Mouse (Mus musculus) kidney, postnatal 25 days (tissue): ENCODE data around the gene Psma1.

Experiments used
- DNase-seq, 2 experiments: peaks; one replicate each; pipeline ENCODE4 v3.0.0; 2021; ENCODE audit warnings: mixed read lengths in 2 of 2

Gene Psma1

DNA sequence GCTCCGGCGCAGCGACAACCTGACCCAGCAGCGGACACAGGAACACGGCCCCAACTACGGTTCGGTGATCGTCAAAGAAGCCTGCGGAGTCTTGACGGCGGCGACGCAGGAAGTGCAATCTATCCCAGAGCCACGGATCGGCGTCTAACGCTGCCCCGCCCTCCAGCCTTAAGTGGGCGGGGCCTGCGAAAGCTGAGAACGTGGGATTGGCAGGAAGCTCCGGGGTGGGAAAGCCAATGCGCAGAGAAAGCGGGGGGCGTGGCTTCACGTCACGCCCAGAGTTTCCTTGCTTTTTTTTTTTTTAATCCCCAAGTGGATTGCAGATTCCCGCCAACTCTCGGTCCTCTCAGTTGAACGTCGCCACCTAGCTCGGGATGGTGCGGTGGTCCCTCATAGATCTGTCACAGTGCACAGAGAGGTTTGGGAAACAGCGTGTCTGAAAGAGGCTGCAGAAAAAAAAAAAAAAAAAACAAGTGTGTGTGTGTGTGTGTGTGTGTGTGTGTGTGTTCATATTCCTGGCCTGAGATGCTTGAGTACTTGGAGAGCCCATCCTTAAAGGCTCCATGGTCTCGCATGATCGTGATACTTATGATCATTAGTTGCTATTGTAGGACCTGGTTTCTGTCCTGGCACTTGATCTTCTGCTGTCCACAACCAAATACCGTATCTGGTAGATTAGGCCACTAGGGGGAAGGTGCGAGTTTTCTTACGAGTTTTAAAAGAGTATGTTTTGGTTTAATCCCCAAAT is at the start of gene Psma1:
TSS of gene Psma1 (minus strand) at position 114 of the 748 bp plus-strand sequence.
- peak; percentile 98 for DNase-seq

DNA sequence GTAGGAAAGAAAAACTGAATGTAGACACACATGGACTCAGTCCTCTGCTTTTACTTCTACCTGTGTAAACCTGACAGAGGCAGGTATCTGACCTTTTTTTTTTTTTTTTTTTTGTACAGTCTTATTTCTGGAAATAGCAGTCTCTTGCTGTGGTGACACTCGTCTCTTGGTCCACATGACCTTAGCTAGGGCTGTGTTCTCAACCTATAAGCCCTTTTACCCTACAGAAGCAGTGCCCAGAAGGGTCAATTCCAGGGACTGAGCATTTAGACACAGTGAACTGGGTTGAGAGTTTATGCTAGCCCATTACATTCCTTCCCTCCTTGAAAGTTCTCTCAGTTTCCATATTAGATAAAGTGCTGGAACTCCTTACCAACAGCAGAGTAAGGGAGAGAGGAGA is 47.6 kb upstream of the Psma1 start:
- DNase-seq = no peak

GRCm38 (mm10) chr7:114322531-114323441 is 46.9 kb upstream of the Psma1 start:
- peak; percentile 41 to 81 for DNase-seq

DNA sequence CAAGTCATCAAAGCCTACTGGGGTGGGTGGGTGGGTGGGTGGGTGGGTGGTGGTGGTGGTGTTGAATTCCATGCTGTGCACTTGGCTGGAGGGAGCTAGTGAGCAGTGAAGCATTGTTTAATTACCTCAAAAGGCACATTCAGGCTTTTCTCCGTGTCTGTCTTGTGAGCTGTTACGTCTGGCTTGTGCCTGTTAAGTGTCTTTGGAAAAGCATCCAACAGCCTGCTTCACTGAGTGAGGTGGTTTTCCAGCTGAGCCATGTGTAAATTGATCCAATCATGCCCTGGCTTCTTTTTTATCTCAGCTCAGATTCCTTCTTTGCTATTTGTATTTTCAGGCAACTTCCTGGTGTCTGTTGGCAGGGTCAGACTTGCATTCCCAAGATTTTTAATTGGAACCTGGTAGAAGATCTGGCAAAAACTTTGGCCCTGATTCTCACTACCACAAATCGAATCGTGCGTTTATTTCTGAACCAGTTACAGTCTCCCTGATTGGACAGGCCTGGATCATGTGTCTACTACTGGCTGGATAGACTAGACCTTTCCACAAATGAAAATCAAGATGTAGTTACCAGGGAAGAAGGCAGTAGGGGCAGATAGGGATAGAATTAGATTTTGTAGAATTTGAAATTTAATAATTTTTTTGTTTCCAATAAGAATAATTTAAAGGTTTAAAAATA is 45.9 kb upstream of the Psma1 start:
- DNase-seq = no peak

DNA sequence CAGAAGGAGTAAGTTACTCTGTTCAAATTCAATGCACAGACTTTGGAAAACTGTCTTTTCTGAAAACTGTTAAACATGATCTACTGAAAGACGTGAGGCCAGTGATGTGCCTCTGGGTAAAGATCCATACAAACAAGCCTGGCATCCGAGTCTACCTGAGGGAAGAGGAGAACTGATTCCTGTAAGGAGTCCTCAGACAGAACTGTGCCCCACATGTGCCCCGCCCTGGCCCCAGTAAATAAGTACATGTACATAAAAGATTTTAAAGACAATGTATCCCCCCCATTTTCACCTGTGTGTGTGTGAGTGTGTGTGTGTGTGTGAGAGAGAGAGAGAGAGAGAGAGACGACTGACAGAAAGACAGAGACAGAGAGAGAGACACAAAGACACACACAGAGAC is 42.0 kb upstream of the Psma1 start:
- DNase-seq = no peak

GRCm38 (mm10) chr7:114317389-114317792 is 41.5 kb upstream of the Psma1 start:
- peak; percentile 10 to 59 for DNase-seq

DNA sequence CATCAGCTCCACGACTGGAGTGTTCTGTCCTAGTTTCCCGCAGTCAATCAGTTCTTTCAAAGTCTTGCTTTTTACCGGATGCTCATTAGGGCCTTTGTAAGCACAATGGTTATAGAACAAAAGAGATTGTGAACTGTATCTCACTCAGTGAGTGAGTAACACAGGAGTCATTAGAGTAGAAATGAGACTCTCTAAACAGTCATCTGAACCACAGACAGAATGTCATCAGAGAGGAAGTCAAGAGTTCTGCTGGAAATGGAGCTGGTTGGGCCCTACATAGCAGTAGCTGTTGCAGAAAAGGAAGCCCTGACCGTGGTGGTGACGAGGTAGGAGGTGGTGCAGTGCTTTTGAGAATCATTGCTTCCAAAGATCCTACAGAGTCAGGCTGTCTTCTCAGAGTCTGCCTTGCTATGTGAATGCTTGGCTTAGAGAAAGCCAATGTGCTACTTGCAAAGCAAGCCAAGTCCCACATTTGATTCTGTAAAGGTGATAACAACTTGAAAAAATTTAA is 40.5 kb upstream of the Psma1 start:
- DNase-seq = no peak

DNA sequence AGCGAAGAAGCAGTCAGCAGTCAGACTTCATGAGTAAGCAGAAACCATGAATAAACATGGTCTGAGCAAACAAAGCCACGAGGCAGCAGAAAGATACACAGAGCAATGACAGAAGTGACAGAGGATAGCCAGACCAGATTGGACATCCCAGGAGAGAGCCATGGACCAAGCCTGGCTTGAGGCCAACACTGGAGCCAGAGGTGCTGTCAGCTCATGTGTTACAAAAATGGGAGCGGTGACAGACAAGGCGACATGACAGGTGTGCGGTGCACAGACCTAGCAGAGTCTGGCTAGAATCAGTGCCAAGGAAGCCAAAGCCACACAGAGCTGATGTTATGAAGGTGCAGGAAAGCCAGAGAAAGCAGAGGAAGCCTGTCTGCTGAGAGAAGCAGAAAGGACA is 35.3 kb upstream of the Psma1 start:
- peak in 1 of 2 experiments; percentile 44 for DNase-seq

- no peak for DNase-seq
Measured at GRCm38 (mm10) chr7:114309020-114309419, 33.1 kb upstream of the Psma1 start.

DNA sequence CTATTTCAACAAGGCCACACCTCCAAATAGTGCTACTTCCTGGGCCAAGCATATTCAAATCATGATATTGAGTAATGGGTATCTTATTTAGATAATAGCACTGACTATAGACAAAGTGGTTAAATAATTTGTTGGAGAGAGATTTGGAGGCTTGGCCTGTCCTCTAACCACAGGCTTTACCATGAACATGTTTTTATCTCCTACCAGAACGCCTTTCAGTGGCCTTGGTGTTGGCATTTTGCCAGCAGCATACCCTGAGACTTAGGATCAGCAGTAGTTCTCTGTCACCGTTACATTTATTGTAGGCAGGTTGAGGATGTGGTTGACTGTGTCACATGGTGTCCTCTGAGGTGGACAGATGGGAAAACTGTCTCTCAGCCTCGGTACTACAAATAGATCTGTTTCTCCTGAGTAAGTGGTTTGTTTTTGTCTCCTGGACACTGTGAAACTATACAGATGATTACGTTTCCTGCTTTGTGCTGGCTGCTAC is 25.4 kb upstream of the Psma1 start:
- no peak for DNase-seq

DNA sequence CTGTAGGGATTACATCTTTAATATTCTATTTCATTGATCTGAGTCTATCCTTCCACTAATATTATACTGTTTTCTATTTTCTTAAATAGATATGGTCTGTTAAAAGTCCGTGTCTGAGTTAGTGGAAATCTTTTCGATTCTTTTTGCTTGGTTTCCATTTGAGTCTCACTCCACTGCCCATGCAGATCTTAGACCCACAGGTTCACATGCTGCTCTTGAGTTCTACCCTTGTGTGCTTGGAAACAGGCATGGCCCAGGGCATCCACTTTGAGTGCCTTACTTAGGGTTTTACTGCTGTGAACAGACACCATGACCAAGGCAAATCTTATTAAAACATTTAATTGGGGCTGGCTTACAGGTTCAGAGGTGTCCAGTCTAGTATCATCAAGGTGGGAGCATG is 24.9 kb upstream of the Psma1 start:
- no peak for DNase-seq

GRCm38 (mm10) chr7:114299247-114299646 is 23.3 kb upstream of the Psma1 start:
- DNase-seq = no peak

GRCm38 (mm10) chr7:114294698-114295097 is 18.8 kb upstream of the Psma1 start:
- DNase-seq = no peak

DNA sequence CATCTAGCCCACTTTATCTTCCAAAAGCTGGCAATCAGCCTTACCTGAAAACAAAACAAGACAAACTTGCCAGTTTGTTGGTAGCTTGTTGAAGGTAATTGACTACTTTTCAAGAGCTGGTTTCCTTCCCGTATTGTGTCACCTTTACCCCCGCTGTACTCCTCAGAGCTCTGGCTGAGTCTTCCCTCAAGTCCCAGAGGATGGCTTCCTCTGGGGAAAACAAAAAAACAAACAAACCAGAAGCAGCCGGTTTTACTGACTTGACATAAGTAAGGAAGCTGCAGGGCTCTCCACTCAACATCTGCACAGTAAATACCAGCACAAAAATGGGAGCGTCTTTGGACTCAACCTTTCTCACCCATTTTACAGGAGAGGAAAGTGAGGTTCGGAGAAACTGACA is 18.0 kb upstream of the Psma1 start:
- no peak for DNase-seq

DNA sequence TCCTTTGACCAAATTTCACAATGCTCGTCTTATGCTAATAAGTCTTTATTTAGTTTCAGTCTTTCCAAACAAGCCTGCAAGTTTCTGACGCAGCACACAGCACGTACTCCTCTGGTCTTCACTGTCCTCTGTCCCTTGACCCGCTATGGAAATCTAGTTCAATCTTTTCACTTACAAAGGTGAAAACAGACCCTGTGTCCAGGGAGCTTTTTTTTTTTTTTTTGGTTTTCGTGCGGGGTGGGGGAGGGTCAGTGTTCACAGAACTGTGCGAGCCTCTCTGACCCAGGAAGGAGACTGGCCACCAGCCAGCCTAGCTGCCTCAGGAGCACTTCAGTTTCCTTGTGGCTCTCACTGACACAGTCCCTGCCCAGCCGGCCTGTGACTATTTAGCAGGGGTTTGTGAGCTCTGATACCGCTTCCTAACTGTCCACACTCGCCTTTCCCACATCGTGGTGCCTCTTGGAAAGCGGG is 16.6 kb upstream of the Psma1 start:
- peak; percentile 94 for DNase-seq

GRCm38 (mm10) chr7:114291461-114292335 is 15.8 kb upstream of the Psma1 start:
- DNase-seq = peak; percentile 46 to 79

DNA sequence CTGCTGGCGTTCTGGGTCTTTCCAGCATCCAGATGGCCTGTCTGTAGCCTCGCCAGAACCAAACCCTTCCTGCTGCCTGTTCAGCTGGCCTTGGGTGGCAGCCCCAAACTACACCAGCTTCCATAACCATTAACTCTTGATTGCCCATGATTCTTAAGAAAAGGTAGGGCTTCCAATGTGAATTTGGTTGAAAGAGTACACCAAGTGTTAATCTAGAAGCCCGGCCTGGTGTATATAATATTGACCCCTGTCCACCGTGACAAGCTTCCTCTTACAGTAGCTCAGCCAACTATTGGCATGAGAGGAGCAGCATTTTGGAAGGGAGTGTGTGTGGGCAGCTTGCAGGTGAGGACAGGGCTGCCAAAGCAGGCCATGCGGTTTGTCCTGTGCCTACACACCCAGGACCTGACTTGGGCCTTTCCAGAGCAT is 14.2 kb upstream of the Psma1 start:
- no peak for DNase-seq

DNA sequence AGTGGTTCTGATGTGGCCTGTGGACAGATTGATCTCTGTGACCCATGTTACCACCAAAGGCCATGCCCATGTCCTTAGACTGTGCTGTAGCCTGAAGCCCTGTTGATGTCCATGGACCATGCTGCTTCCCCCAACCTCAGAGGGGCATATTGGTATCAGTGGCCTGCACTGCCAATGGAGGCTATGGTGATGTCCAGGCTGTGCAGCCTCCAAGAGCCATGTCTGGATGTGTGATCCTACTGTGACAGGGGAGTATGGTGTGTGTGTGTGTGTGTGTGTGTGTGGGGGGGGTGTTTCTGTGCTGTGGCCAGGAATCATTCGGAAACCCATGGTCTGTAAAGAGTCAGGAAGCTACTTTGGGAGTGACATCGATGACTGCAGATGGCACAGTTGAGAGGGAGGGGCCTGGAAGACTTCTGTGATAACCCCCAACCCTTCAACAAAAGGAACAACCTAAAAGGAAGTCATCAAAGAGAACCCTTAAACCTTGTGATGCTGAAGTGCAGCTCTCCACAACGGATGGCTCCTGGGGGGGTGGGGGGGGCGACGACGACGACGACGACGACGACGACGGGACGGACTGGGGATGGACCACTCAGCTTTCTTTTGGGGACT is 8.5 kb upstream of the Psma1 start:
- DNase-seq = no peak

DNA sequence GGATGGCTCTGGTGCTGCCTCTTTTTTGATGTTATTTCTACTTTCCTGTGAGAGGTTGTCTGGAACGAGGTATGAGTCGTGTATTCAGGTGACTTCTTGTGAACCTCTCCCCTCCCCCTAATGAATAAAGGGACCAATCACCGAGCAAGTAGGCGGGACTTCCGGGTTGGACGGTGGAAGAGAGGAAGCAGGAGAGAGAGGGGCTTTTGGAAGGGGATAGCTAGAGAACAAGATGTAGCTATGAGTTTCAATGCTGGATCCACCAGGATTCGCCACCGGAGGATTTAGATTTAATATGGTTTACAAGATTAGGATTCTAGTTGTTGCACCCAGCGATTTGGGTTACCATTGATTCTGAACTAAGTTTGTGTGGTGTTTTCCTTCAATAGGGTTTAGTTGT is 7.1 kb upstream of the Psma1 start:
- DNase-seq = no peak

GRCm38 (mm10) chr7:114281671-114282070 is 5.8 kb upstream of the Psma1 start:
- peak; percentile 46 to 58 for DNase-seq

- DNase-seq = no peak
Measured at GRCm38 (mm10) chr7:114275372-114276004, 430 bp downstream of the Psma1 start.
